Mouse (Mus musculus): Measurements from ENCODE around the gene Klk15. TPM values are rescaled to one million over a fixed set of nuclear protein-coding genes. Genes with fewer than 3 reads are reported as not detected.

Klk15 gene
- polyA plus RNA-seq, 1 experiment from 2014 or later, result 0.18 TPM

Other genes starting within 250 kb of the Klk15 start
- gene Klk14, start 243.3 kb upstream of the Klk15 start, polyA plus RNA-seq (2016; fragmentation: Nextera tagmentation; extraction: Ambion mirVana), result not detected in 2 replicates
- 0.73 and 0.94 TPM in 2 replicates for gene Klk13, start 221.2 kb upstream of the Klk15 start, polyA plus RNA-seq (2016; fragmentation: Nextera tagmentation; extraction: Ambion mirVana)
- not detected in 2 replicates for gene Klk12, start 164.8 kb upstream of the Klk15 start, polyA plus RNA-seq (2016; fragmentation: Nextera tagmentation; extraction: Ambion mirVana)
- gene Klk11, start 159.1 kb upstream of the Klk15 start, polyA plus RNA-seq (2016; fragmentation: Nextera tagmentation; extraction: Ambion mirVana), result 0.13 and 0.33 TPM in 2 replicates
- gene Klk10, start 152.7 kb upstream of the Klk15 start, polyA plus RNA-seq (2016; fragmentation: Nextera tagmentation; extraction: Ambion mirVana), result 0.20 and 0.25 TPM in 2 replicates
- gene Klk9, start 141.8 kb upstream of the Klk15 start, polyA plus RNA-seq (2016; fragmentation: Nextera tagmentation; extraction: Ambion mirVana), result 0.09 TPM in 1 of 2 replicates, not detected in the other
- gene Klk8, start 136.2 kb upstream of the Klk15 start, polyA plus RNA-seq (2016; fragmentation: Nextera tagmentation; extraction: Ambion mirVana), result 13.7 and 16.4 TPM in 2 replicates
- gene Klk7, start 122.4 kb upstream of the Klk15 start, polyA plus RNA-seq (2016; fragmentation: Nextera tagmentation; extraction: Ambion mirVana), result not detected in 2 replicates
- not detected in 2 replicates for gene Klk6, start 109.2 kb upstream of the Klk15 start, polyA plus RNA-seq (2016; fragmentation: Nextera tagmentation; extraction: Ambion mirVana)
- not detected in 2 replicates for gene Klk5, start 91.8 kb upstream of the Klk15 start, polyA plus RNA-seq (2016; fragmentation: Nextera tagmentation; extraction: Ambion mirVana)
- gene Klk4, start 52.6 kb upstream of the Klk15 start, polyA plus RNA-seq (2016; fragmentation: Nextera tagmentation; extraction: Ambion mirVana), result not detected in 2 replicates
- not detected in 2 replicates for gene Klk1b8, start 16.9 kb downstream of the Klk15 start, polyA plus RNA-seq (2016; fragmentation: Nextera tagmentation; extraction: Ambion mirVana)
- gene Klk1b1, start 33.0 kb downstream of the Klk15 start, polyA plus RNA-seq (2016; fragmentation: Nextera tagmentation; extraction: Ambion mirVana), result not detected in 2 replicates
- not detected in 2 replicates for gene Klk1b9, start 42.3 kb downstream of the Klk15 start, polyA plus RNA-seq (2016; fragmentation: Nextera tagmentation; extraction: Ambion mirVana)
- gene Klk1b11, start 62.1 kb downstream of the Klk15 start, polyA plus RNA-seq (2016; fragmentation: Nextera tagmentation; extraction: Ambion mirVana), result not detected in 2 replicates
- not detected in 2 replicates for gene Klk1b26, start 78.4 kb downstream of the Klk15 start, polyA plus RNA-seq (2016; fragmentation: Nextera tagmentation; extraction: Ambion mirVana)
- gene Klk1b27, start 118.5 kb downstream of the Klk15 start, polyA plus RNA-seq (2016; fragmentation: Nextera tagmentation; extraction: Ambion mirVana), result not detected in 2 replicates
- not detected in 2 replicates for gene Klk1b21, start 168.6 kb downstream of the Klk15 start, polyA plus RNA-seq (2016; fragmentation: Nextera tagmentation; extraction: Ambion mirVana)
- gene Klk1b22, start 178.9 kb downstream of the Klk15 start, polyA plus RNA-seq (2016; fragmentation: Nextera tagmentation; extraction: Ambion mirVana), result not detected in 2 replicates
- not detected in 2 replicates for gene Klk1b16, start 203.0 kb downstream of the Klk15 start, polyA plus RNA-seq (2016; fragmentation: Nextera tagmentation; extraction: Ambion mirVana)

Measured in limb, embryonic 10.5 days (tissue).